9 mouse cellular contexts compared by ENCODE assay signal in the genomic region with DNA sequence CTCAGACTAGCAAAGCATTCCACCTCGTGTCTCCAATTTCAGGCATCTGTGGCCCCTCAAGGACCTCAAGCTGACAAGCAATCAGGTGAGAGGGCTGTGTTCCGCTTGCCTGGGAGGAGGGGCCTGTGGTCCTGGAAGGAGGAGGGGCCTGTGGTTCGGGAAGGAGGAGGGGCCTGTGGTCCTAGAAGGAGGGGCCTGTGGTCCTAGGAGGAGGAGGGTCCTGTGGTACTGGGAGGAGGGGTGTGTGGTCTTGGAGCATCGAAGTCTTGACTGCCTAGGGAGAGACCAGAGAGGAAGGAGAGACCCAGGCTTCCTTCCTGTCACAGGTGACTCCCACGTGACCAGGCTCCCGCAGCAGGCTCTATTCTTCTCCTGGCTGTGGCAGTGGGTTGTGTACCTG. TPM values are rescaled to one million over a fixed set of nuclear protein-coding genes. Genes with fewer than 3 reads are reported as not detected.
DNase-seq lines count a peak whose midpoint lies in the region; ATAC-seq lines count a peak whose summit lies in the region.
"Had no signal": no experiment of that assay in that cellular context is flagged by ENCODE, and none has a peak within 500 bp of the region (broad histone marks: within the 10 kb centered on the region; RNA-seq: fewer than 3 reads in every experiment).

No protein-coding gene starts in this region.

- H3K4me1 ChIP-seq in kidney, embryonic 14.5 days (ENCODE audit: control insufficient read depth, insufficient read depth, low read length), result peaks cover 7% of the 10 kb centered on the region; the same call in 1 of the 2 replicates
- H3K4me1 ChIP-seq in limb, embryonic 10.5 days, result peaks cover 27% of the 10 kb centered on the region
- H3K4me1 ChIP-seq in neural tube, embryonic 14.5 days (ENCODE audit: control insufficient read depth, insufficient read depth, low read length), result no peaks in the 10 kb centered on the region

- WGBS in kidney, embryonic 14.5 days, result 12% methylated on average over 6 of the region's 6 CpGs
- 5% methylated on average over 6 of the region's 6 CpGs for WGBS in limb, embryonic 10.5 days
- 4% methylated on average over 6 of the region's 6 CpGs for WGBS in neural tube, embryonic 14.5 days

- H3K4me3 ChIP-seq in kidney, embryonic 14.5 days (ENCODE audit: low read length), result peak overlapping the region; percentile 10; the same call in 1 of the 2 replicates
- peak overlapping the region; percentile 32 for H3K4me3 ChIP-seq in limb, embryonic 10.5 days
- no peak overlapping the region for H3K4me3 ChIP-seq in neural tube, embryonic 14.5 days (ENCODE audit: low read depth, low read length)
- H3K4me3 ChIP-seq: liver, embryonic 13.5 days had no signal

- peak; percentile 67 for ATAC-seq in kidney, embryonic 14.5 days (ENCODE audit: low FRiP score, low TSS enrichment)
- ATAC-seq in neural tube, embryonic 14.5 days (ENCODE audit: low read depth), result peak; percentile 25; the same call in 1 of the 2 replicates
- ATAC-seq in megakaryocyte-erythroid progenitor cell, adult 5-6 weeks (replicated peaks; ENCODE audit: low FRiP score, low TSS enrichment, poor library complexity, severe bottlenecking), result no peak

- no peak overlapping the region for H3K9ac ChIP-seq in kidney, embryonic 14.5 days (ENCODE audit: low read depth, low read length)
- no peak overlapping the region for H3K9ac ChIP-seq in neural tube, embryonic 14.5 days (replicated peaks; ENCODE audit: low read depth, low read length)
- H3K9ac ChIP-seq: liver, embryonic 13.5 days had no signal

- intact Hi-C loops in left cerebral cortex, postnatal 36 days (cut with DNase I), result no loop called here

- H3K4me2 ChIP-seq in kidney, embryonic 14.5 days (replicated peaks; ENCODE audit: low read depth, low read length), result peak overlapping the region; percentile 25
- peak overlapping the region; percentile 25; the same call in 1 of the 2 replicates for H3K4me2 ChIP-seq in neural tube, embryonic 14.5 days (ENCODE audit: low read depth, low read length)
- H3K4me2 ChIP-seq: liver, embryonic 13.5 days had no signal

- no peaks in the 10 kb centered on the region for H3K9me3 ChIP-seq in kidney, embryonic 14.5 days (ENCODE audit: control insufficient read depth, low read length)
- no peaks in the 10 kb centered on the region for H3K9me3 ChIP-seq in limb, embryonic 10.5 days (replicated peaks)
- no peaks in the 10 kb centered on the region for H3K9me3 ChIP-seq in neural tube, embryonic 14.5 days (ENCODE audit: control insufficient read depth, low read length)
- H3K9me3 ChIP-seq: liver, embryonic 13.5 days had no signal

- H3K27me3 ChIP-seq in kidney, embryonic 14.5 days (ENCODE audit: control insufficient read depth, insufficient read depth, low read length), result no peaks in the 10 kb centered on the region
- peaks cover 30% of the 10 kb centered on the region for H3K27me3 ChIP-seq in limb, embryonic 10.5 days (ENCODE audit: low read depth, poor library complexity, severe bottlenecking)
- no peaks in the 10 kb centered on the region for H3K27me3 ChIP-seq in neural tube, embryonic 14.5 days (ENCODE audit: control insufficient read depth, insufficient read depth, low read length)
- H3K27me3 ChIP-seq: liver, embryonic 13.5 days had no signal

- no peak overlapping the region for H3K27ac ChIP-seq in kidney, embryonic 14.5 days (ENCODE audit: low read depth, low read length)
- H3K27ac ChIP-seq in limb, embryonic 10.5 days, result 0 out of 2 replicates have a peak overlapping the region, but pooled peaks have one; percentile 5
- no peak overlapping the region for H3K27ac ChIP-seq in neural tube, embryonic 14.5 days (ENCODE audit: low read depth, low read length)
- H3K27ac ChIP-seq: liver, embryonic 13.5 days had no signal

- no peak for DNase-seq in kidney, adult 8-10 months
- DNase-seq in embryo, embryonic 9.5 days (ENCODE audit: extremely low spot score), result peak; percentile 72
- peak; percentile 57 for DNase-seq in limb, embryonic 10.5 days (ENCODE audit: low spot score)
- no peak for DNase-seq in left cerebral cortex, postnatal 36 days (ENCODE audit: low spot score in 2 of 2)
- DNase-seq in adipocyte (ENCODE audit: low spot score), result no peak
- DNase-seq: liver, embryonic 13.5 days had no signal

- H3K36me3 ChIP-seq in kidney, embryonic 14.5 days (ENCODE audit: control insufficient read depth, insufficient read depth, low read length), result no peaks in the 10 kb centered on the region; the same call in 1 of the 2 replicates
- H3K36me3 ChIP-seq in limb, embryonic 10.5 days, result no peaks in the 10 kb centered on the region
- H3K36me3 ChIP-seq in neural tube, embryonic 14.5 days (ENCODE audit: control insufficient read depth, insufficient read depth, low read length), result no peaks in the 10 kb centered on the region
- H3K36me3 ChIP-seq: liver, embryonic 13.5 days had no signal

RNA-seq across cellular contexts. Expression of gene Tmie, which starts 16.7 kb away (rescaled TPM):
- polyA plus RNA-seq in kidney, embryonic 14.5 days (2014; fragmentation: Nextera tagmentation; extraction: Ambion mirVana), result 0.38 and 0.49 TPM in 2 replicates
- 0.09 TPM in 1 of 2 replicates, not detected in the other for polyA plus RNA-seq in limb, embryonic 10.5 days (2016; fragmentation: Nextera tagmentation; extraction: Ambion mirVana)
- polyA plus RNA-seq in neural tube, embryonic 14.5 days (2014; fragmentation: Nextera tagmentation; extraction: Ambion mirVana), result 1.3 and 3.1 TPM in 2 replicates
- total RNA-seq in left cerebral cortex, postnatal 36 days (2021), result 1 to 10 TPM; 2.8 to 3.7 TPM
- total RNA-seq in megakaryocyte-erythroid progenitor cell, adult 5-6 weeks (2014; fragmentation: Nextera tagmentation), result 0.94 TPM in 1 of 2 replicates, not detected in the other
- total RNA-seq in megakaryocyte-erythroid progenitor cell, adult 5-6 weeks (2017), result 0.88 TPM in 1 of 2 replicates, not detected in the other

RNA-seq across cellular contexts. Expression of gene Als2cl, which starts 16.9 kb away (rescaled TPM):
- polyA plus RNA-seq in kidney, embryonic 14.5 days (2014; fragmentation: Nextera tagmentation; extraction: Ambion mirVana), result 2.4 and 4.1 TPM in 2 replicates
- polyA plus RNA-seq in limb, embryonic 10.5 days (2016; fragmentation: Nextera tagmentation; extraction: Ambion mirVana), result 1.8 and 1.9 TPM in 2 replicates
- polyA plus RNA-seq in neural tube, embryonic 14.5 days (2014; fragmentation: Nextera tagmentation; extraction: Ambion mirVana), result 1.5 and 2.6 TPM in 2 replicates
- 10 to 100 TPM in 1 of 2 experiments, 1 to 10 TPM in 1; 6.9 to 13.7 TPM for total RNA-seq in left cerebral cortex, postnatal 36 days (2021)
- 3.7 TPM in 1 of 2 replicates, not detected in the other for total RNA-seq in megakaryocyte-erythroid progenitor cell, adult 5-6 weeks (2014; fragmentation: Nextera tagmentation)
- total RNA-seq in megakaryocyte-erythroid progenitor cell, adult 5-6 weeks (2017), result 0.66 and 1.0 TPM in 2 replicates

RNA-seq across cellular contexts. Expression of gene Fam240a, which starts 20.1 kb away (rescaled TPM):
- not detected in 2 replicates for polyA plus RNA-seq in kidney, embryonic 14.5 days (2014; fragmentation: Nextera tagmentation; extraction: Ambion mirVana)
- polyA plus RNA-seq in limb, embryonic 10.5 days (2016; fragmentation: Nextera tagmentation; extraction: Ambion mirVana), result not detected in 2 replicates
- polyA plus RNA-seq in neural tube, embryonic 14.5 days (2014; fragmentation: Nextera tagmentation; extraction: Ambion mirVana), result not detected in 2 replicates
- not detected for total RNA-seq in left cerebral cortex, postnatal 36 days (2021)
- not detected in 2 replicates for total RNA-seq in megakaryocyte-erythroid progenitor cell, adult 5-6 weeks (2014; fragmentation: Nextera tagmentation)
- not detected in 2 replicates for total RNA-seq in megakaryocyte-erythroid progenitor cell, adult 5-6 weeks (2017)
- polyA plus RNA-seq: liver, embryonic 13.5 days had no signal

RNA-seq across cellular contexts. Expression of gene Prss50, which starts 38.8 kb away (rescaled TPM):
- 0.24 and 1.1 TPM in 2 replicates for polyA plus RNA-seq in kidney, embryonic 14.5 days (2014; fragmentation: Nextera tagmentation; extraction: Ambion mirVana)
- polyA plus RNA-seq in limb, embryonic 10.5 days (2016; fragmentation: Nextera tagmentation; extraction: Ambion mirVana), result 0.69 and 0.83 TPM in 2 replicates
- 0.24 and 0.43 TPM in 2 replicates for polyA plus RNA-seq in neural tube, embryonic 14.5 days (2014; fragmentation: Nextera tagmentation; extraction: Ambion mirVana)
- total RNA-seq in left cerebral cortex, postnatal 36 days (2021), result under 1 TPM; 0.48 to 0.72 TPM
- 37.4 and 42.3 TPM in 2 replicates for total RNA-seq in megakaryocyte-erythroid progenitor cell, adult 5-6 weeks (2014; fragmentation: Nextera tagmentation)
- total RNA-seq in megakaryocyte-erythroid progenitor cell, adult 5-6 weeks (2017), result 16.5 and 28.2 TPM in 2 replicates

RNA-seq across cellular contexts. Expression of gene Tdgf1, which starts 49.4 kb away (rescaled TPM):
- polyA plus RNA-seq in kidney, embryonic 14.5 days (2014; fragmentation: Nextera tagmentation; extraction: Ambion mirVana), result not detected in 2 replicates
- polyA plus RNA-seq in limb, embryonic 10.5 days (2016; fragmentation: Nextera tagmentation; extraction: Ambion mirVana), result not detected in 2 replicates
- polyA plus RNA-seq in neural tube, embryonic 14.5 days (2014; fragmentation: Nextera tagmentation; extraction: Ambion mirVana), result 0.58 and 0.71 TPM in 2 replicates
- under 1 TPM; 0.15 to 0.48 TPM for total RNA-seq in left cerebral cortex, postnatal 36 days (2021)
- not detected in 2 replicates for total RNA-seq in megakaryocyte-erythroid progenitor cell, adult 5-6 weeks (2014; fragmentation: Nextera tagmentation)
- total RNA-seq in megakaryocyte-erythroid progenitor cell, adult 5-6 weeks (2017), result not detected in 2 replicates
- polyA plus RNA-seq: liver, embryonic 13.5 days had no signal

Comparison
In these comparisons a context has a peak if more than half of its experiments do, and no peak if none do; other contexts are left out.
1. DNase-seq: peak in embryo, embryonic 9.5 days (single experiment) and limb, embryonic 10.5 days (single experiment); none in kidney, adult 8-10 months (0 of 2), left cerebral cortex, postnatal 36 days (0 of 2) and adipocyte (single experiment).